Mouse (Mus musculus): ENCODE measurements around the gene Sart3.

GRCm38 (mm10) chr5:113815041-113815389 is 42.7 kb upstream of the Sart3 start:
- TF ChIP-seq CTCF (IDR thresholded peaks at IDR 0.05; ENCODE audit: borderline replicate concordance, extremely low read depth, insufficient read depth, insufficient read length) (no peak), POLR2A (IDR thresholded peaks at IDR 0.05; ENCODE audit: borderline replicate concordance, extremely low read depth, insufficient read depth, insufficient read length, poor library complexity, severe bottlenecking) (no peak)

Data from brain, embryonic 14.5 days (tissue).